Mouse (Mus musculus) CH12.LX (cell line): Measurements from ENCODE around the gene Ttc4.

Source experiments
- EP300 ChIP-seq: IDR thresholded peaks from 2 replicates; pipeline ENCODE4 v1.6.1; 2011; ENCODE audit warnings: low read length, improper control_type of control experiment
- MAFK ChIP-seq: IDR thresholded peaks from 2 replicates; pipeline ENCODE4 v1.6.1; 2011; ENCODE audit warnings: low read length, improper control_type of control experiment; ENCODE audit not compliant: insufficient replicate concordance
- MYC ChIP-seq: IDR thresholded peaks from 2 replicates; pipeline ENCODE4 v1.6.1; 2011; ENCODE audit warnings: low read depth, mild to moderate bottlenecking, improper control_type of control experiment, low read length
- POLR2A ChIP-seq: IDR thresholded peaks from 2 replicates; pipeline ENCODE4 v1.6.1; 2011; ENCODE audit warnings: low read depth, mild to moderate bottlenecking, improper control_type of control experiment, low read length
- USF2 ChIP-seq: conservative IDR thresholded peaks from 2 replicates; pipeline ENCODE4 v1.6.1; 2011; ENCODE audit warnings: low read depth, low read length, improper control_type of control experiment

DNA sequence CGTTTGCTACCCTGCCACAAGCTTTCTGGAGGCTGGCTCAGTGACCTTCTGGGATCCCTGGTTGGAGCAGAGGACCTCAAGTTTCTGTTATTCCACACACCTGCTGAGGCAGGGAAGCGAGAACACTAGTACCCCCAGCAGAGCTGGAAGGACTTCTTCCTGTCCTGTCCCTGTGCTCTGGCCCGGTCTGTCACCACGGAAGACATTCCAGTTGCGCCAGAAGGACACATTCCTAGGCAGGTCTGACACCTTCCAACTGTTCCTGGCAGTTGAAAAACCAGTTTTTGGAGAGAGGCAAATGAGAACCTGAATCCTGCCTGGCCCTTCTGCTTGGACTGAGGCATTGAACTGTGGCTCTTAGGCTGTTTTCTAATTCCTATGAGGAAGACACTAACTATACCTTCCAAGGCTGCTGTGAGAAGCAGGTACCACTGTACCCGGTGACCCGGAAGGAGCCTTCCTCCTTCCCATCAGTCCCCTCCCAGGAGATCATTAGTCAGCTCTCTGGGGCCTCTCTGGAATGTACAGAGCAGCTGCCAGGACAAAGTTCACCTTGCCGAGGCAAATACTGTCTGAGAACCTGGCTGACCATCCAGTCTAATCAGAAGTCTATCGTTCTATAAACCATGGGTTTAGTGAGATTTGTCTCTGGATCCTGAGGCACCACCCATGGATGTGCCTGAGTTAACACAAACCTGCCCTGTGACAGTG, 49.9 kb downstream of the Ttc4 start:
- TF ChIP-seq POLR2A (no peak), EP300 (no peak), MYC (no peak), USF2 (no peak), MAFK (no peak)
